Mouse (Mus musculus) erythroblast, embryonic 14.5 days (primary cell): ENCODE measurements around the gene Sarnp.

Experiments
- GATA1 ChIP-seq: IDR thresholded peaks from 2 replicates; pipeline ENCODE4 v1.6.1; 2012; ENCODE audit warnings: low read length, inconsistent platforms, mixed read lengths
- TAL1 ChIP-seq: IDR thresholded peaks from 3 replicates; pipeline ENCODE4 v1.6.1; 2012; ENCODE audit warnings: low read length, inconsistent platforms, mixed read lengths

- TF ChIP-seq GATA1 (no peak), TAL1 (no peak)
These were observed 72.1 kb downstream of the Sarnp start for GRCm38 (mm10) chr10:128888941-128889827.
